Mouse (Mus musculus) common myeloid progenitor, adult 5-6 weeks (primary cell): ENCODE results near the gene Sept9. TPM values are rescaled to one million over a fixed set of nuclear protein-coding genes. Genes with fewer than 3 reads are reported as not detected.

Source experiments
- ATAC-seq: replicated peaks from 2 replicates; pipeline ENCODE4 v1.8.0; 2016; ENCODE audit warnings: low read depth, mild to moderate bottlenecking, moderate TSS enrichment, inconsistent platforms; ENCODE audit not compliant: poor library complexity, severe bottlenecking
- total RNA-seq: library from RNA; stranded (forward); fragments of 200-1000, 187-1606 nt; gene quantifications from 2 replicates; pipeline ENCODE4 v1.2.3, GENCODE M21; 2017

Sept9 gene
- total RNA-seq, 1 experiment from 2014 or later, result 123 TPM

GRCm38 (mm10) chr11:117259178-117259960 lies 59.9 kb downstream of the Sept9 start:
- peak; percentile 74 for ATAC-seq

GRCm38 (mm10) chr11:117260631-117261030 lies 61.2 kb downstream of the Sept9 start:
- ATAC-seq, result 0 out of 2 replicates have a peak, but pooled peaks have one; percentile 9

GRCm38 (mm10) chr11:117263096-117263808 lies 63.8 kb downstream of the Sept9 start:
- ATAC-seq, result no peak

DNA sequence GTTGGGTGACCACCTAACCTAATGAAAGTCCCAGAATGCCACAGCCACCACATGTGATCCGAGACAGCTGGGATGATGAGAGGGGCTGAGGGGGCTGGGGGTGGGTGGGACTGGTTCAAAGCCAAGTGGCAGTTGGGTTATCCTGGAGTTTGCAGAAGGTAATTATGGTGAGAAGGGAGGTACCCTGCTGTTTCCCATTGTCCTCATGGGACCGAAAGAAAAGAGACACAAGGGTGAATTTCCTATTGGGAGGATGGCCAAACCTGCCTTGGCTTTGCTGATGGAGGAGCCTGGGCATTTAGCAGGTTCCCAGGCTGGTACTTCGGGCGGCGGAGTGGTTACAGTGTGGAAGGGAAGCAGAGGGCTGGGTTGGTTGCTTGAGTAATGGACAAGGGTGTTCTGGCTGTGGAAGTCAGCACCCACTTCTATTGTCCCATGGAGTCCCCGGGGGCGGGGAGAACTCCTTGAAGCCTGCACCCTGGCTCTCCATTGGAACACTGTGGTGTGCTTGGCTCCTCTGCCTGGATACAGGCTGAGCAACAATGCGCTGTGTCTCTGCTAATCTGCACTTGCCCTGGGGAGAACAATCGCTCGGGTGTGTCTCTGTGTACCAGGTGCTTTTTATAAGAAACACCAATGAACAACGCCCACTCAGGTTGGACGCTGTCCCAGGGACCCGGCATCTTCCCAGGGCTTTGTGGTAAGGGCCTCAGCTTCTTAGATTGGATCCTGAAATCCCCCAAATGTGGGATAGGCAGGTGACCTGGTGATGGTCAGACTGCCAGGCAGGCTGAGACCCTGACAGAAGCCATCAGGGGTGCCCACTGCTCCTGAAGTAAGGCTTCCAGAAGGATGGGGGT lies 64.9 kb downstream of the Sept9 start:
- no peak for ATAC-seq

DNA sequence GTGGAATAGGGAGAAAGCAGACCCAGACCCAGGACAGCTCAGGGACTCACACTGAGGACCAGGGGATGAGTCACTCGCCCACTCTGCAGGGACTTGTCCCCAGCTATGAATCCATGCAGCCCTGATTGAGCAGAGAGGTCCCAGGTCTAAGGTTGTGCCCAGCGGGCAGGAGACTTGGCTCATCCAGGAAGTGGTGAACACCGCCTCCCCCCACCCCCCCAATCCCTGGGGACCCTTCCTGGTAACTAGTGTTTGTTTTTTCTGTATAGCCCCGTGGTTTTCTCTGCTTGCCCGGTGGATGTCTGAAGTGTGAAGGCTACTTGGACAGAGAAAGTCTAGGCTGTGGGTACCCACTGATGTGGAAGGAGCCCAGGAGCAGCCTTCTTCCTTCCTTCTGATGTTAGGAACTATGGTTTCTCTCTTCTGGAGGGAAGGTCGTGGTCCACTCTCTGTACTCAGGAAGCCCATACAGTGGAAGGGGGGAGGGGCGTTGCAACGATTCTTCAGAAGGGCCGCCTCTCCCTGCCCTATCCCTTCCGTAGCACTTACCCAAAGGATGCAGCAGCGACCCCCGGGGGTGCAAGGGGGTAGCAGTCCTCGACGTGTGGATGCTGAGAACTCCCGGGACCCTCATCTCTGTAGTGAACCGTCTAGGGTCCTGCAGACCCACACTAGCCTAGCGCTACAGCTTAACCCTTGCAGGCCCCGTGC lies 66.0 kb downstream of the Sept9 start:
- peak; percentile 42 for ATAC-seq

- peak; percentile 83 for ATAC-seq
These were observed 66.8 kb downstream of the Sept9 start for GRCm38 (mm10) chr11:117265981-117266905.

GRCm38 (mm10) chr11:117266906-117267721 lies 67.7 kb downstream of the Sept9 start:
- ATAC-seq, result peak; percentile 55

DNA sequence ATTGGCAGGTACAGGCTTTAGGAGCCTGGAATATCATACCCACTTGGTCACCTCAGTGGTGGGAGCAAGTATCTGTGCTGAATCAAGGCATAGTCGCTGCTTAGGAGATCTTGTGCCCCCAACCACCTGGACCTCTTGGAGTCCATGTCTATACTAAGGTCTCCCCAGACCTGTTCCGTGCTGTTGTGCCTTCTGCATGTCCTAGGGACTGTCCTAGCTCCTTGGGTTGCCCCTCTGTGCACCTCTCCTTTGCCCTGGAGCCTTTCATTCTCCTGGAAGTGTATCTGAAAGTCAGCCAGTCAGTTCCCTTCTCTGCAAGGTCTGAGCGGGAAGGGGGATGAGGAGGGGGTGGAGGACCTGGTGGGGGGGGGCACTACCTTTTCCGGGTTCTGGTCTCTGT lies 68.4 kb downstream of the Sept9 start:
- ATAC-seq, result no peak

- ATAC-seq, result no peak
These were observed 69.0 kb downstream of the Sept9 start for GRCm38 (mm10) chr11:117268304-117268956.

- ATAC-seq, result no peak
These were observed 69.7 kb downstream of the Sept9 start for GRCm38 (mm10) chr11:117269053-117269702.

DNA sequence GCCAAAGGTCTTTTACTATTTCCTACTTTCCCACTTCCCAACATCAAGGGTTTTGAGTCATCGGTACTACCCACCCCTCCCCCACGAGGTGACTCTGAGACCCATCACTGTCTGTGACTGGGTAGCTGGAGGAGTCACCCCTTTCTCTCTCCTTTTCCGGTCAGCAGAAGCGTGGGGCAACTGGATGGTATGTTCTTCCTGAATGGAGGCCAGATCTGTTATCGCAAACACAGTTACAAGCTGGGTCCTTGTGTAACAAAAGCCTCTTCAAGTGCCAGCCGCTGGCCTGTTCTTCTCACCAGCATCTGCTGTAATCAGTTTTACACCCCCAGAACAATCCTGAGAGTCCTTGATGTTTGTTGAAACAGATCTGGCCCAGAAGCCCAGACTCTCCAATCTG lies 70.5 kb downstream of the Sept9 start:
- ATAC-seq, result no peak

GRCm38 (mm10) chr11:117274973-117275372 lies 75.5 kb downstream of the Sept9 start:
- ATAC-seq, result no peak

- no peak for ATAC-seq
These were observed 76.5 kb downstream of the Sept9 start for GRCm38 (mm10) chr11:117275999-117276398.

GRCm38 (mm10) chr11:117276946-117277345 lies 77.5 kb downstream of the Sept9 start:
- ATAC-seq, result no peak

- no peak for ATAC-seq
These were observed 78.7 kb downstream of the Sept9 start for GRCm38 (mm10) chr11:117278113-117278512.

GRCm38 (mm10) chr11:117278514-117278913 lies 79.1 kb downstream of the Sept9 start:
- ATAC-seq, result no peak

- no peak for ATAC-seq
These were observed 80.5 kb downstream of the Sept9 start for GRCm38 (mm10) chr11:117279993-117280392.
